Mouse (Mus musculus): Measurements from ENCODE around the gene Stac2.

DNA sequence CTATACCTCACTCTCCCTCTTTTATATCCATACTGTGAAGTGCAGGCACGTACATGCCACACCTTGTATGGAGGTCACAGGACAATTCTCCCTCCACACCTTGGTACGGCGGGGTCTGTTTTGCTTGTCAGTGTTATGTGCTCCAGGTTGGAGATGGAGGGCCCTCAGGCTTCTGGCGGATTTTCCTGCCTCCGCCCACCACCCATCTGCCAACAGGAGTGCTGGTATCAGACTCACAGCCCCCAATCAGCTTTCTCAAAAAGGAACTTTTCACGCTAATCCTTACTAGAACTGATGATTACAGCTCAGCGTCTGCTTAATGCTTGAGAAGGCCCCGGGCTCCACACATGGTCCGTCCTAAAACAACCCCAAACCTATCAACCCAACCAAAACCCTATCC is 32.9 kb upstream of the Stac2 start:
- TF ChIP-seq POLR2A (IDR thresholded peaks at IDR 0.05; ENCODE audit: low read depth, low read length) = no peak
- no peak for TF ChIP-seq CTCF (IDR thresholded peaks at IDR 0.05; ENCODE audit: borderline replicate concordance, insufficient read depth, low read length)

Data from embryonic fibroblast, embryonic 13.5 days (primary cell).